Mouse (Mus musculus): ENCODE measurements around the gene Fam50b.

Fam50b gene

DNA sequence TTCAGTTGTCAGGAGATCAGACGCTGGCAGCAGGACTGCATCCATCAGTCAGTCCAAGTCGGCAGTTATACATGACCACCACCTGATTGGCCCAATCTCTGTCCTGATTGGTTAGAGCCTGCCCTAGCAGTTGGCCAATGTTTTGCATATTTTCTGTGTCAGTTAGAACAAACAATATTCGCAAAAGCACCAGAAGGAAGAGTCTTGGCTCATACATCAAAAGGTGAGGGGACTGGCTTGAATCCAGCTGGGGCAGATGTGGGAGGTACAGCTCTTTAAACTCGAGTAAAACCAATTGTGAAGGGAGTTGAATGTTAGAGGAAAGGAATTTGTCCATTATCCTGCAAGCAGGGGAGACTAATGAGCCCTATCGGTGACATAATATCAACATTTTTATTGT lies at the start of gene Fam50b:
Fam50b (plus strand) TSS at position 165 of the 400 bp plus-strand sequence.
- no peak for DNase-seq

- no peak for DNase-seq
Observed at GRCm38 (mm10) chr13:34685008-34685765, 49.5 kb upstream of the Fam50b start.

DNA sequence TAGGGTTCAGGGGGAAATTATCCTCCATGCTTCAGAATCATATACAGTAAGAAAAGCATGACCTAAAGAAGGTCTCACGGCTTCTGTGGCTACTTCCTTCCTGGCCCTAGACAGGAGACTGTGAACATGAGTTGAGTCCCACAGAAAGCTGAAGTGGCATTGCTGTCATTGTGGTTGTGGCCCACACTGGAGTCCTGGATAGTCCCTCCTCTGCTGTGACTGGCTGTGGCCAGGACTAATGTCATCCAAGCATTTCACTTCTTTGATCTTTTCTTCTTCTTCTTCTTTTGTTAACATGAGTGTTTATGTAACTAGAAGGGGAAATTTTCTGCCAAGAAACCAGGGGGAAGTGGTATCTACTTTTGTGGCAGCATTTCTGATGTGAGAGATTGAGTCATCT lies 43.6 kb upstream of the Fam50b start:
- DNase-seq = no peak

GRCm38 (mm10) chr13:34693111-34693510 lies 41.5 kb upstream of the Fam50b start:
- no peak for DNase-seq

DNA sequence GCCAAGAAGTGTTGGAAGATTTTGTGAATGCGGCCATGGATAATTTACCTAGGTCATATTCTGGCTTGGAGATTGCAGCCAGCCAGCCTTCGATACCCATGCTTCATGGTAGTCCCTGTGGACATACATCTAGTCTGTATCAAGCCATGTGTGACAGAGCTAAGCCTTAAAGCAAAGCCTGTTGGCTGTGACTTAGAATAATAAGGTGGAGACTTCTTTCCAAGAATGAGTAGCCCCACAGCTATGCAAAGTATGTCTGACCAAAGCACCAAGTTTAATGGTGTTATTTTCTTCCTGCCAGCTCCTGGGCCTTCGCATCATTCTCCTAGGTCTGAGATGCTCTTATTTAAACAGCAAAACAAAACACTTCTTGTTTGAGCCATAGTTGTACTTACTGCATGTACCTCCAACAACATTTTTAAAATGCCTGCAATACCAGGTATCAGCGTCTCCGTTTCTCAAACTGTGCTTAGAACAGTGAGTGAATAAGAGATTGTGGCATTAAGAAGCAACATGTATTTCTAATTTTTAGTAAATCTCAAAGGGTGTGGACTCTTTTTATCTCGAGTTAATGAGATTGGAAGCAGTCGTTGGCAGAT lies 37.8 kb upstream of the Fam50b start:
- no peak for DNase-seq

GRCm38 (mm10) chr13:34700091-34700490 lies 34.6 kb upstream of the Fam50b start:
- DNase-seq = no peak

GRCm38 (mm10) chr13:34700630-34701029 lies 34.0 kb upstream of the Fam50b start:
- no peak for DNase-seq

GRCm38 (mm10) chr13:34703301-34703700 lies 31.3 kb upstream of the Fam50b start:
- no peak for DNase-seq

DNA sequence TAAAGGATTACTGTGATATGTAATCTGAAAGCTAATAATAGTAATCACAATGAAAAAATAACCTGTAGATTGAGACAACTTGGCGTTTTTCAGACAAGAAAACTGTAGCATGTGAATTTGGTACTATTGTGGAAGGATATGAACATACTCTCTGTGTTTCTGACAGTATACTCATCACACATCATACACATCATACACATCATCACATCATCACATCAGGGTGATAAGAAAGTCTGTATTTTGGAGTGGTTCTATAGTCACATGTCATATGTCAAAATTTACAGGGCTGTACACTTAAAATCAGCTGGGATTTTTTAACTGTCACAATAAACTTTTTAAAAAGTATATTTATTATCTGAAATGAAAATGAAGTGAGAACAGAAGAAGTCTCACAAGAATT lies 30.9 kb upstream of the Fam50b start:
- DNase-seq = no peak

DNA sequence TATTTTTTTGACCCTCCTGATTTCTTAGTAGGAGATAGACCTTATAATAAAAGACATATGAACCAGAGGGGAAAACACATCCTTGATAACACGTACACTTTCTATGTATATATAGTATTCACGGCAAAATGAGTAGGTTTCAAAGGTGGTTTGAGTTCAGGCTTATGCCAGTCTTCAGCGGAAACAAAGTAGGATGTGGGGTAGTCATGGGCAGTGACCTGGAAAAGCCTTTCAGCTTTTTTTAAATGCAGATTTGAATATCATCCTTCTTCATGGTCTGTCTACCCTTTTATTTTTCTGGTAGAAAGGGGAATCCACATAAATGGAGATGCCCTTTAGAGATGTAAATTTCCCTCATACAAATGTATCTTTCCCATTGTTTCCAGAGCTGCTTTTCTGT lies 29.8 kb upstream of the Fam50b start:
- DNase-seq = no peak

DNA sequence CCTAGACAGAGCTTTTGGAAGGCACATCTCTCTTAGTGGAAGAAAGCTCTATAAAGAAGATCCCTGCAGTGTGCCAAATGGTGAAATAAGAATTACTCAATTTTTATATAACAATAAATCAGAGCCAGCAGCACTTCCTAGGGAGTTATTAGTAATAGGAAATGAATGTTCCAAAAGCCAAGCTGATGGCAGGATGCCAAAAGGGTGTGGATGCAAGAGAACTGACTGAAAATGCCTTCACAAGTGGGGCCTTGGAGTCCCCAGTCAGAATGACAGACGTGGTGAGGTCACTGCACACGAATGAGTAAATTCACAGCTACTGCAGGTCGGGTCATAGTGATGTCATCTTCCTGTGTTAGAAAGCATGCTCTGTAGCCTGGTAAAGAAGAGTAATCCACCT lies 25.7 kb upstream of the Fam50b start:
- DNase-seq = peak; percentile 98

DNA sequence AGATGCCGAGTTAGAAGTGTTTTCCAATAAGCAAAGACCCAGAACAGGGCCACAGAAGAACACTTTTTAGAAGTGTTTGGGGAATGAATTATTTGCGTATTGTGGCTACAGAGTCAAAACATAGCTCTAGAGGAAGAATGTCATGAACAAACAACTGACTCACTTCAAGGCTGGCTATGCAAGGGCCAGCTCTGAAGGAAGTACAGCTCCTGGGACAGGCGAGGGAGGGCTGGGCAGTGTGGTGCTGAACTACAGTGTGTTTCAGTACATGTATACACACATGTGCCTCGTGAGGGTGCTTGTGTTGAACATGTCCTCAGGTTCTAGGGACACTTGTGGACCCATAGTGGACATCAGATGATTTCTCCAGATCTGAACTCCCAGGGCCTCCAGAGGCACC lies 25.1 kb upstream of the Fam50b start:
- DNase-seq = peak; percentile 32

GRCm38 (mm10) chr13:34711410-34711809 lies 23.2 kb upstream of the Fam50b start:
- no peak for DNase-seq

GRCm38 (mm10) chr13:34712881-34713280 lies 21.8 kb upstream of the Fam50b start:
- peak; percentile 27 for DNase-seq

- peak; percentile 62 for DNase-seq
Observed at GRCm38 (mm10) chr13:34715437-34715838, 19.2 kb upstream of the Fam50b start.

DNA sequence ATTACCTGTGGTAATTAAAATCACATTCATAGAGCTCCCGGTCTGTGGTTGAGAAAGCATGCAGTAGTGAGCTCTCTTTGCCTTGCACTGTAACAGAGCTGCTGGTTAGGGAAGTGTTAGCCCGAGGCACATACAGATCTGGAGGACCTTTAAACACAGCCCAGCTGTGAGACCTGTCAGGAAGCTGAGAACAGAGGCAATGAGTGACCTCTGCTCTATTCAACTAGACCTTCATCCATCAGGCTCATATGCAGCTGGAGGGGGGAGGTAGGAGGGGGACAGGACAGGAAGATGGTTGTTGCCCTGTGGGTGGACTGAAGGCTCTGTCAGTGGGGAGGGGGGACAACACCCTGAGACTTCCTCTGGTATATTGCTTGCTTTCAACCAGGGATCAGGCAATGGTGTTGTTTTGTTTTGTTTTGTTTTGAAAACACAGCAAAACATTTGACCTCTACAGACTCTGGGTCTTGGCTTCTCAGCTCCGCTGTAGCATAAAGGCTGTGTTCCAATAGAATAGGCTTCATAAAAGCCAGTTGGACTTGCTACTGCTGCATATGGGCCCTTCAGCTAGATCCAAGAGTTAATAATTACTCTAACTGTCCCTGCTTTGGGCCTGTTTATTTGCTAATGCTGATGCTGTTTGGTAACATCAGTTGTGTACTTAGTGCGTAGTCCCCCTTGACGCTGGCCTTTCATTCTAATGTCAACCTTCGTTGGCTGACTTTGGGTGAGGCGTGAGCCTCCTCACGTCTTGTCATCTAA lies 9.6 kb upstream of the Fam50b start:
- peak; percentile 40 for DNase-seq

DNA sequence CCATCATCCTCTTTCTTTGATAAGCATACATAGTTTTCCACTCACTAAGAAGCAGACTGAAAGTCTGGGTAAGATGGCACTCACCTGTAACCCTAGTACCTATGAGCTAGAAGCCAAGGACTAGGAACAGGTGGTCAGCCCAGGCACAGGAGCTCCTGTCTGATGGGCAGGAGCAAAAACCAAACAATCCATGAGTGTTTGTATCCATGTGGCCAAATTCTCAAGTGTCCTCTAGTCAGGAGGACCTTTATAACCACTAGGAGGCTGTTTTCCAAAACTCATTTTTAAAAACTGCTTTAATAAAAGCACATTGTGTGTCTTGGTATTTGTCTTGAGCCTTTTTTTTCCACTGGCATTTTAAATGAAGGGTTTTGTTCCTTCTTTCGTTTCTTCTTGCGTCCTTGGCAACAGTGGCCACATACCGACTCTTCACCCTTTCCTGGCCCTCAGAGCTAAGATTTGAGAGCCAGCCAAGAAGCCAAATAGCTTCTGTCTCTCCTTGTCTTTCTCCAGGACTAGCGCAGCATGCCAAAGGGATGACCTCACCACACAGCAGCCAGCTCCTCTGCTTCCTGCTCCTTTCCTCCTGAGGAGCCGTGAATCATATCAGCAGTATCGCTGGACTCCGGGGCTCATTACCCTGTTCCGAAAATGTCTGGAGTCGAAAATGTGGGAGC lies 8.7 kb upstream of the Fam50b start:
- peak; percentile 93 for DNase-seq

DNA sequence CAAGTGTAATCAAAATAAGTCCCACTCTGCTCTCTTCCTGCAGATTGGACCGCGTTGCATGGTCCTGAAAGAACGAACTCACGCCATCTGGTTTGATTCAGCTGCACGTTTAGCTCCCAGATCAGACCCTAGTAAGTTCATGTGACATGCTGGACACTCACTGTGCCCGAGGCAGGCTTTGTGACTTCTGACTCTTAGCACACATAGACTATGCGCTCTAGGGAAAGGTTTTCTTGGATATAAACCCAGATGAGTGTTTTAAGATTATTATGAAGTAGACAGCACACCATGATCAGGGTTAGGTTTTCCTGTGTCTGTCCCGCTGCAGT lies 8.2 kb upstream of the Fam50b start:
- DNase-seq = no peak

DNA sequence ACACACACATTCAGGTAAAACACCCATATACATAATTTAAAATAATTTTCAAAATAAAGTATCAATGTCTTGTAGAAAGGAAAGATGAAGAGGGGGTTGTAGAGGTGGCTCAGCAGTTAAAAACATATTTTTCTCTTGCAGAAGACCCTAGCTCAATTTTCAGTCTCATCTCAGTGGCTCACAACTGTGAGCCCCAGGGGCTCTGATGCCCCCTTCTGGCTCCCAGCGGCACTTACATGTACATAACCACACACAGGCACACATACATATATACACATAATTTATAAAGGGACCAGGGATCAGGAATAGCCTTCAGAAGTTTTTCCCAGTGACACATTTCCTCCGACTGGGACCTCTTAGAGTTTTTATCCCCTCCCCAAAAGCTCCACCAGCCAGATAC lies 7.6 kb upstream of the Fam50b start:
- DNase-seq = no peak

DNA sequence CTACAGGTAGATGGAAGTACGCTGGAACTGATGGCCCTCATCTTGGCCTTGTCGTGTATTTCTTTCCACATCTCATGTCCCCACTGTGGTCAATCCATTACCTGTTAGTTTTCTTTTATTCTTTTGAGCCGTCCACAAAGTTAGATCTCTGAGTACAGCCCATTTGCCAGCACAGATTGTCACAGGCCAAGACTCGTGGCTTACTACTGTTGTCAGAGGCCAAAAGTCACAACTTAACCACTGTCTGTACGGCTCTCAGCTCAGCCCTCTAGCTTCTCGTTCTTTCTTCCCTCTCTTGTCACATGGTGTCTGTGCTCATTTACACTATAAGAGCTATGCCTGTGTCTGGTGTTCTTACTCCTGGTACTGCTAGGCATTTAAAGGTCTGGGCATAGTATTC lies 3.1 kb upstream of the Fam50b start:
- DNase-seq = no peak

- no peak for DNase-seq
Observed at GRCm38 (mm10) chr13:34733780-34734179, 870 bp upstream of the Fam50b start.

DNA sequence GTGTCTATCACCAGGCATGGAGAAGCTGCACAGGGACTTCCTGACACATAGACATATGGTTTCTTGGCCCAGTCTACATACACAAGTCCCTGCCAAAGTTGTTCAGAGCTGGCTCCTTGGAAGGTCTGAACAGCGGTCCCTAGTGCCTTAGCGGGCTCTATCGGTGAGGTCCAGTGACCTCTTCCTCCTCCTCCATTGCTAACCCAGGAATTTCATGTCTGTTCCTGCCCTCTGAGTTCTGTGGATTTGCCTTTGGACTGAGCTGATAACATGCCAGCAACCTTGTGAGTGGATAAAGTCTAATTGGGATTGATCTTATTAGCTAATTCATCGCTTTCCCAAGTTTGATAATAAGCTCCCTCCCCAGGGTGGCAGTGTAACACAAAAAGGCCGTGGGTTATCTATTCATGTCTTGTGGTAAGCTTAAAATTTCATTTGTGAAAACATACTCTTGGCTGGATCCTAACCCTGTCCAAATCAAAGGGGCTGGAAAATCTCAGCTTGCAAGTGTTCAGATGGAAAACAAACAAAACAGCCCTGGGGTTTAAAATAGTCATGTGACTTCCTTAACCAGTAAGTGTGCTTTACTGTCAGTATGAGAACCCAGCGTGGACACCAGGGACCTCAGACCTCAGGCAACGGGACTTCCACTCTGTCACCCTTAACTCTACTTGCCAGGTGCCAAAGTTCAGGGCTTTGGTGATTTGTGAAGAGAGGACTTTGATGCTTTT lies 3.5 kb downstream of the Fam50b start:
- no peak for DNase-seq

DNA sequence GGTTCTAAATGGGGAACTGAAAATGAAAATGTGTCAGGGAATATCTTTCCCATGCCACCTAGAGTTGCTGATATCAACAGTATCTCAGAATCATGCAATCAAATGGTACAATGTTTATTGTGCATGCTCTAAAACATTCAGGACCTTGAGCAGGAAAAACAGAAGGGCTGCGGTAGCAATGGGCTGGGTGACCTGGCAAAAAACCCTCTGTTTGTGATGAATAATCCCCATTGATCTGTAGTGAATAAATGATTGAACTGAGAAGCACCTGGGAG lies 4.0 kb downstream of the Fam50b start:
- no peak for DNase-seq
